Mouse (Mus musculus) CH12.LX (cell line): ENCODE measurements around the gene Sema4a.

Experiments
- CTCF ChIP-seq, 2 experiments: IDR thresholded peaks in 1 of 2; conservative IDR thresholded peaks in 1 of 2; 2 replicates each; pipeline ENCODE4 v1.5.1; 2011 to 2012; ENCODE audit warnings: low read depth in 2 of 2, low read length in 2 of 2, improper control_type of control experiment in 1 of 2, inconsistent platforms in 1 of 2, mild to moderate bottlenecking in 1 of 2, moderate library complexity in 1 of 2
- E2F4 ChIP-seq: IDR thresholded peaks from 2 replicates; pipeline ENCODE4 v1.6.1; 2011; ENCODE audit warnings: low read depth, low read length, improper control_type of control experiment; ENCODE audit not compliant: insufficient replicate concordance
- ELF1 ChIP-seq: IDR thresholded peaks from 2 replicates; pipeline ENCODE4 v1.6.1; 2014; ENCODE audit warnings: low read depth, mild to moderate bottlenecking, inconsistent platforms, low read length, improper control_type of control experiment
- EP300 ChIP-seq: IDR thresholded peaks from 2 replicates; pipeline ENCODE4 v1.6.1; 2011; ENCODE audit warnings: low read length, improper control_type of control experiment
- ETS1 ChIP-seq: conservative IDR thresholded peaks from 2 replicates; pipeline ENCODE4 v1.6.1; 2012; ENCODE audit warnings: low read depth, mild to moderate bottlenecking, inconsistent platforms, low read length, improper control_type of control experiment, moderate library complexity
- GABPA ChIP-seq: IDR thresholded peaks from 2 replicates; pipeline ENCODE4 v1.6.1; 2012; ENCODE audit warnings: low read depth, low read length, improper control_type of control experiment, inconsistent platforms; ENCODE audit not compliant: insufficient replicate concordance
- MAFK ChIP-seq: IDR thresholded peaks from 2 replicates; pipeline ENCODE4 v1.6.1; 2011; ENCODE audit warnings: low read length, improper control_type of control experiment; ENCODE audit not compliant: insufficient replicate concordance
- MAZ ChIP-seq: IDR thresholded peaks from 2 replicates; pipeline ENCODE4 v1.6.1; 2012; ENCODE audit warnings: low read depth, mild to moderate bottlenecking, inconsistent platforms, low read length, improper control_type of control experiment, moderate library complexity
- POLR2A ChIP-seq: IDR thresholded peaks from 2 replicates; pipeline ENCODE4 v1.6.1; 2011; ENCODE audit warnings: low read depth, mild to moderate bottlenecking, improper control_type of control experiment, low read length
- RCOR1 ChIP-seq: conservative IDR thresholded peaks from 2 replicates; pipeline ENCODE4 v1.6.1; 2012; ENCODE audit warnings: low read depth, mild to moderate bottlenecking, inconsistent platforms, low read length, improper control_type of control experiment
- SIN3A ChIP-seq: IDR thresholded peaks from 2 replicates; pipeline ENCODE4 v1.6.1; 2012; ENCODE audit warnings: low read length, improper control_type of control experiment, inconsistent platforms
- UBTF ChIP-seq: IDR thresholded peaks from 2 replicates; pipeline ENCODE4 v1.6.1; 2012; ENCODE audit warnings: low read depth, mild to moderate bottlenecking, inconsistent platforms, low read length, improper control_type of control experiment, moderate library complexity
- ZKSCAN1 ChIP-seq: IDR thresholded peaks from 2 replicates; pipeline ENCODE4 v1.6.1; 2012; ENCODE audit warnings: low read depth, inconsistent platforms, low read length, improper control_type of control experiment, borderline replicate concordance

- TF ChIP-seq EP300 (no peak), RCOR1 (no peak), ZKSCAN1 (no peak), POLR2A (peak; percentile 89), CTCF (conservative IDR thresholded peaks at IDR 0.05 in 1 of 2, IDR thresholded peaks at IDR 0.05 in 1 of 2; ENCODE audit: low read depth in 2 of 2, low read length in 2 of 2) (no peak), MAZ (peak; percentile 93), ETS1 (no peak; the same call in 1 of the 2 replicates), ELF1 (no peak), UBTF (no peak), GABPA (no peak), MAFK (no peak; the same call in 1 of the 2 replicates), SIN3A (peak; percentile 73), E2F4 (no peak)
Measured at GRCm38 (mm10) chr3:88502641-88503504, 41.9 kb upstream of the Sema4a start.
